Mouse (Mus musculus) gastrocnemius, postnatal 10 days (tissue): Measurements from ENCODE around the gene Mia. TPM values are rescaled to one million over a fixed set of nuclear protein-coding genes. Genes with fewer than 3 reads are reported as not detected.

Source experiments
- DNase-seq: peaks from one replicate; pipeline ENCODE4 v3.0.0; 2021; ENCODE audit warnings: mixed read lengths
- microRNA-seq, 2 experiments: library from miRNA; unstranded; fragments of <30 nt; microRNA quantifications; one replicate each; pipeline ENCODE4 v1.2.0; 2021
- total RNA-seq, 2 experiments: library from RNA; stranded (reverse); gene quantifications; 2 replicates each; pipeline ENCODE4 v1.2.3; 2021

Mia gene
- total RNA-seq, 2 experiments from 2014 or later: not detected

- no peak for DNase-seq
Observed at GRCm38 (mm10) chr7:27160921-27161320, 20.0 kb downstream of the Mia start.

DNA sequence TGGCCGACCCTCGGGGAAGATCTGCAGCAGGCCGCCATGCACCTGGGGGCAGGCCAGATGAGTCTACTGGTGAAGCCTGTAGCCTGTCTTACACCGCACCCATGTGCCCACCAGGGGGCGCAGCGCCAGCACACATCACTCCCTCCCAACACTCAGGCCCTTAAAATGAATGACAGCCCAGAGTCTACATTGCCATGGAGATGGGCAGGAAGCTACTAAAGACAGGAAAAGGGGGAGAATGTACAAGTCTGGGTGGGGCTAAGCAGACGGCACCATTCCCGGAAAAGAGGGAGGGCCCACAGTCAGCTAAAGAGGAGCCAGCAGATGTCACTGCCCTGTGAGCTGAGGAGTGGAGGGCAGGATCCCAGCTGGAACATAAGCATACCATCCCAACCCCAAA is 21.1 kb downstream of the Mia start:
- peak; percentile 90 for DNase-seq

GRCm38 (mm10) chr7:27159256-27159655 is 21.7 kb downstream of the Mia start:
- DNase-seq: no peak

GRCm38 (mm10) chr7:27158171-27158570 is 22.8 kb downstream of the Mia start:
- no peak for DNase-seq

DNA sequence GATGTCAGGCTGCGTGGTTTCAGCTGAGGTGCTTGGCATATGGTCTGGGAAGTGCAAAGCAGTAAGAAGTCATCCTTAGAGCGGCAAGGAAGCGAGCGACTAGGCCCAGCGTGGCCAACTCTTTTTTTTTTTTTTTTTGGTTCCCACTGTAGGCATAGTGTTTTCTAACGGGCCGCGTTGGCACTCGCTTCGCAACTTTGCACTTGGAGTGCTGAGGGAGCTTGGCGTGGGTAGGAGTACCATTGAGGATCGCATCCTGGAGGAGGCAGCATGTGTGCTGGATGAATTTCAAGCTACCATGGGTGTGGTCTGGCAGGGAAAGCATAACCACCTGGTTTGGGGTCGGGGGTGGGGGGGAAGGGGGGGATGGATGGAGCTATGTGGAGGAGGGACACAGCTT is 25.0 kb downstream of the Mia start:
- no peak for DNase-seq

GRCm38 (mm10) chr7:27153205-27153764 is 27.7 kb downstream of the Mia start, which contains the start of gene Cyp2t4:
Cyp2t4 (plus strand) TSS chr7:27153714.
- DNase-seq: no peak

DNA sequence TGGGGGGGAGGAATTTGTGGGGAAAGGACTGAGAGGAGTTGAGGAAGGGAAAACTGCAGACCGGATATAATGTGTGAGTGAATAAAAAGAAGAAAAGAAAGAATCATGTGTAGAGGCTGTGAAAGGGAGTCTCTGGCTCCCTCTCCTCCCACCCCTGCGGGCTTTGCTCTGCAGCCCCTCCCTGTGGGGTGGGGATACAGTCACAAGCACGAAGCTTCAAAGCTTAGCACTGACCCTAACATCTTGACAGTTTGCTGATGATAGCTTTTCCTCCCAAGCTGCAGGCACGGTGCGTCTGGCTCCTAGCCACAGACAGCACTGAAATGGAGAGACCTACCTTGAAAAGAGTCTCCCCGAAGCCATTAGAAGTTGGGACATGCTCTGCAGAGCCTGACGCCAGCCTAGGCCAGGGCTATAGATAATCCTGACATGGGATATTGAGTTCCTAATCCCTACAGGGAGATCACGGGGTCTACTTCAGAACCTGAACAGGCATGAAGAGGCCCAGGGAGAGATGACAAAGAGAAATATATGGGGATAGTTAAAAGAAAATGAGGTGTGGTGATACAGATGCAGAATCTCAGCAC is 44.5 kb downstream of the Mia start:
- no peak for DNase-seq

DNA sequence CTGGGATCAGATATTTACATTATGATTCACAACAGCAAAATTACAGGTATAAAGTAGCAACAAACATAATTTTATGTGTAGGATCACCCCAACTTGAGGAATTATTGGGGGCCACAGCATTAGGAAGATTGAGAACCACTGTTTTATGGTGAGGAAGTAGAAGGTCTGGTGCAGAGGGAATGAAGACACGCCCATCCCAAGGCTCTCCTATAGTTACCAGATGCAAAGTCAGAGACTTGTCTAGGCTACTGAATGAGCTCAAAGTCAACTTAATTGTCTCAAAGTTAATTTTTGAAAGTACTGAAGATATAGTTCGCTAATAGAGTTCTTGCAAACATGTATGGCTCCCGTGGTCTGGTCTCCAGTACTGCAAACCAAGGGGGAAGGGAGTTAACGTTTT is 47.2 kb downstream of the Mia start:
- DNase-seq: no peak

- peak; percentile 47 for DNase-seq
Observed at GRCm38 (mm10) chr7:27133156-27133555, 47.8 kb downstream of the Mia start.

DNA sequence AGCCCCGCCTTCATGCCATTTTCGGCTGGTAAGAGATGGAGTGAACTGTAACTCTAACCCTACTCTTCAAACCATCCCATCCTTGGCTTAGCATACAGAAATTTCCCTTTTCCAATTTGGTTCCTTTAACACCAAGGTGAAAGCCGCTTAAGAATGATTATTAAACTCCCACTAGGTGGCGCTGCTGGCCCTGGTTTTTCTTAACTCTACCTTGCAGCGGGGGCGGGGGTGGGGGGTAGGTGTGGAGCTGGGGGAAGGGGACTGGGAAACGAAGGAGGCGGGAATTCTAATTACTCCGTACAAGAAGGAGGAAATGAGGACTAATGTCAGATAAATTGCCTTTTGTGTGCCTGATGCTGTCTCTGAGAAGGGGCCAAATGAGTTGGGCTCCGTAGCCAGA is 48.4 kb downstream of the Mia start:
- DNase-seq: peak; percentile 66

DNA sequence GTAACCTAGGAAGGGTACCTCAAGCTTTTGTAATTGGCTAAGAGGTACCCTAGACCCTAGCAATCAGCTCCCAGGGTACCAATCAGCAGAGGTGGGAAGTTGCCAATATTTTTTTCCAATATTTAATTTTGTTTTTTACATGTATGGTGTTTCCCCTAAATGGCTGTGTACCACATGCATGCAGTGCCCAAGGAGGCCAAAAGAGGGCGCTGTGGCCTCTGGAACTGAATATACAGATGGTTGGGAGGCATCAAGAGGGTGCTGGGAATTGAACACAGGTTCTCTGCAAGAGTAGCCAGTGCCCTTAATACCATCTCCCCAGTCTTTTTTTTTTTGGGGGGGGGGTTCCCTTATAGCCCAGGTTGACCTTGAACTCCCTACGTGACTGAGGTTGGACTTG is 49.6 kb downstream of the Mia start:
- DNase-seq: no peak

- DNase-seq: no peak
Observed at GRCm38 (mm10) chr7:27130521-27131370, 50.2 kb downstream of the Mia start.

DNA sequence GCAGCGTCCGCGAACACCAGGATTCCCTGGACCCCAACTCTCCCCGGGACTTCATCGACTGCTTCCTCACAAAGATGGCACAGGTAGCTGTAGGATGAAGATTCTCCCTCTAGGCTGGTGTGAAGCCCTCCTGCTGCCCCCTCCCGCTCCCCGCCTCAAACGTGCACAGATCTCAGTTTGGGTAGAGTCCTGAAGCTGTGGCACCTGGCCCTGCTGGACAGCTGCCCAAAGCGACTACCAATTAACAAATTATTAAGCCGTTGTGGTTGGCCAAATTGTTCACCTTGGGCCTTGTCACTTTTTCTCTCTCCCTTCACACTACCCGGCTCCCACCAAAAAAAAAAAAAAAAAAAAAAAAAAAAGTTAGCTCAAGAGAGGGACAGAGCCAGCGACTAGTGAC is 51.1 kb downstream of the Mia start:
- DNase-seq: no peak

Small RNAs within 50 kb of the gene (microRNA-seq; reads per million reads assigned to microRNA genes)
- gene Mir1191 (0 to 0.32 reads per million in 2 experiments), gene Mir3101 (0.25 to 0.32 reads per million in 2 experiments)

Other genes with a start within 250 kb of the Mia start
- gene Cyp2a22, start 241.8 kb downstream of the Mia start, total RNA-seq: not detected
- under 1 TPM in 1 of 2 experiments, not detected in 1; 0.20 TPM for gene Cyp2a12, start 152.1 kb downstream of the Mia start, total RNA-seq
- under 1 TPM in 1 of 2 experiments, not detected in 1; 0.28 TPM for gene Cyp2f2, start 61.2 kb downstream of the Mia start, total RNA-seq
- gene Cyp2t4, start 27.4 kb downstream of the Mia start, total RNA-seq: not detected
- gene Egln2, start 14.4 kb downstream of the Mia start, total RNA-seq: 10 to 100 TPM; 83.9 to 91.4 TPM
- gene Rab4b, start 2.3 kb downstream of the Mia start, total RNA-seq: 10 to 100 TPM; 22.7 to 25.2 TPM
- not detected for gene Gm21983, start 71 bp downstream of the Mia start, total RNA-seq
- gene BC024978, start 14.6 kb upstream of the Mia start, total RNA-seq: 10 to 100 TPM in 1 of 2 experiments, 1 to 10 TPM in 1; 9.2 to 13.3 TPM
- 10 to 100 TPM; 38.8 to 42.1 TPM for gene Snrpa, start 15.1 kb upstream of the Mia start, total RNA-seq
- 1 to 10 TPM; 4.3 to 6.3 TPM for gene Itpkc, start 47.5 kb upstream of the Mia start, total RNA-seq
- 1 to 10 TPM; 4.2 to 6.4 TPM for gene Coq8b, start 51.9 kb upstream of the Mia start, total RNA-seq
- gene Numbl, start 77.3 kb upstream of the Mia start, total RNA-seq: 10 to 100 TPM; 14.7 to 17.0 TPM
- gene Ltbp4, start 156.5 kb upstream of the Mia start, total RNA-seq: 100 to 1,000 TPM; 131 to 165 TPM
- 1 to 10 TPM; 6.1 to 8.1 TPM for gene Shkbp1, start 174.9 kb upstream of the Mia start, total RNA-seq
- not detected for gene Gm20479, start 176.3 kb upstream of the Mia start, total RNA-seq